Mouse (Mus musculus) stomach, postnatal 0 days (tissue): Measurements from ENCODE around the gene Myl4. TPM values are rescaled to one million over a fixed set of nuclear protein-coding genes. Genes with fewer than 3 reads are reported as not detected.

Experiments used
- ATAC-seq: fragments of 200-750 bp; cut with Nextera tagmentation; 2 replicates; pipeline ENCODE4 v1.8.0; 2017; ENCODE audit not compliant: low FRiP score, low TSS enrichment
- DNase-seq: peaks from one replicate; pipeline ENCODE4 v3.0.0-alpha.2; 2016; ENCODE audit warnings: low spot score
- H3K27ac ChIP-seq: fragments of 300-500 bp; sonication (generic); replicated peaks from 2 replicates; pipeline ENCODE4 v1.5.1; 2014; ENCODE audit warnings: mild to moderate bottlenecking, control low read depth
- H3K27me3 ChIP-seq: fragments of 300-500 bp; sonication (generic); 2 replicates; pipeline ENCODE4 v1.6.1; 2014; ENCODE audit warnings: low read length; ENCODE audit not compliant: control insufficient read depth, insufficient read depth
- H3K36me3 ChIP-seq: fragments of 300-500 bp; sonication (generic); 2 replicates; pipeline ENCODE4 v1.6.1; 2014; ENCODE audit warnings: low read length, mixed read lengths; ENCODE audit not compliant: control insufficient read depth, insufficient read depth
- H3K4me1 ChIP-seq: fragments of 300-500 bp; sonication (generic); replicated peaks from 2 replicates; pipeline ENCODE4 v1.6.1; 2014; ENCODE audit warnings: antibody characterized with exemption; ENCODE audit not compliant: control insufficient read depth, insufficient read depth
- H3K4me2 ChIP-seq: fragments of 300-500 bp; sonication (generic); replicated peaks from 2 replicates; pipeline ENCODE4 v1.6.1; 2014; ENCODE audit warnings: low read depth, mild to moderate bottlenecking, control low read depth, moderate library complexity
- H3K4me3 ChIP-seq: fragments of 300-500 bp; sonication (generic); 2 replicates; pipeline ENCODE4 v1.5.1; 2014; ENCODE audit warnings: low read depth, low read length, control low read depth
- H3K9ac ChIP-seq: fragments of 300-500 bp; sonication (generic); 2 replicates; pipeline ENCODE4 v1.6.1; 2014; ENCODE audit warnings: mild to moderate bottlenecking, low read length, control low read depth, mixed read lengths
- H3K9me3 ChIP-seq: fragments of 300-500 bp; sonication (generic); 2 replicates; pipeline ENCODE4 v1.6.1; 2016; ENCODE audit warnings: low read length; ENCODE audit not compliant: control insufficient read depth
- CTCF ChIP-seq: IDR thresholded peaks from 2 replicates; pipeline ENCODE4 v1.5.1; 2016; ENCODE audit warnings: antibody characterized with exemption, low read depth, mild to moderate bottlenecking, moderate library complexity
- EP300 ChIP-seq: optimal IDR thresholded peaks from 2 replicates; pipeline ENCODE3; 2016; ENCODE audit warnings: antibody characterized with exemption
- WGBS: fragments of 180-500 bp; shearing (Covaris S2); extraction: QIAGEN DNeasy Blood & Tissue Kit; methylation state at CpG from one replicate; pipeline ENCODE4 v1.1.7; 2014; 5-methylcytosine and 5-hydroxymethylcytosine counted together
- polyA plus RNA-seq: library from polyadenylated mRNA; unstranded; fragments of >200 nt; fragmentation: Nextera tagmentation; extraction: Ambion mirVana; gene quantifications from 2 replicates; pipeline ENCODE4 v1.2.1, GENCODE M21; 2015

Myl4 gene
- polyA plus RNA-seq, 1 experiment from 2014 or later = 6.8 TPM

GRCm38 (mm10) chr11:104600675-104601074 lies 50.2 kb downstream of the Myl4 start:
- no peak for DNase-seq
- no peaks in the 10 kb centered on the region for H3K4me1 ChIP-seq

DNA sequence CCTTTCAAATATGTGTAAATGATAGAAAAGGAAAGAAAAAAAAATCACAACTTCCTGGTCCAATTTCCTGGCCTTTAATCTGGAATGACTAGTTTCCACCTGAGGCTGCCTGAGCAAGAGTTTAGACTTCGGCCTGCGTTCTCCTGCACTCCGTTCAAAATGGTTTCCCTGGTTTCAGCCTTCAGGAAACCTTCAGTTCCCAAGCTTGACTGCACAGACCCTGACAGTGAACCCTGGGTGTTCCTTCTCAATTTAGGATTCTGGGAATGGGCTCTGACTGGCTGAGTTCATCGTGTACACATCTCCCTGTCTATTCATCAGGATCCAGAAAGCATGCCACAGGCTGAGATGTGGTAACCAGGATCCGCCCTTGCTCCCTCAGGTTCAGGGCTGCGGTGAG lies 53.7 kb downstream of the Myl4 start:
- Histone ChIP-seq H3K9ac (no peak overlapping the region), H3K36me3 (no peaks in the 10 kb centered on the region), H3K27ac (no peak overlapping the region), H3K4me2 (no peak overlapping the region), H3K27me3 (no peaks in the 10 kb centered on the region; the same call in 1 of the 2 replicates), H3K9me3 (no peaks in the 10 kb centered on the region), H3K4me1 (no peaks in the 10 kb centered on the region; the same call in 1 of the 2 replicates), H3K4me3 (no peak overlapping the region)
- no peak for ATAC-seq
- TF ChIP-seq EP300 (no peak), CTCF (no peak)
- no peak for DNase-seq
- whole genome bisulfite sequencing = 62% methylated on average over 6 of the region's 6 CpGs

More at GRCm38 (mm10) chr11:104600675-104601074, 50.2 kb downstream of the Myl4 start:
- no peak overlapping the region for H3K9ac ChIP-seq
- no peak overlapping the region for H3K4me2 ChIP-seq
- no peaks in the 10 kb centered on the region for H3K36me3 ChIP-seq
- ATAC-seq = no peak
- 58% methylated on average over 4 of the region's 4 CpGs for WGBS
- H3K4me3 ChIP-seq = no peak overlapping the region
- TF ChIP-seq CTCF = no peak
- TF ChIP-seq EP300 = no peak
- H3K9me3 ChIP-seq = no peaks in the 10 kb centered on the region
- H3K27ac ChIP-seq = no peak overlapping the region
- H3K27me3 ChIP-seq = no peaks in the 10 kb centered on the region

DNA sequence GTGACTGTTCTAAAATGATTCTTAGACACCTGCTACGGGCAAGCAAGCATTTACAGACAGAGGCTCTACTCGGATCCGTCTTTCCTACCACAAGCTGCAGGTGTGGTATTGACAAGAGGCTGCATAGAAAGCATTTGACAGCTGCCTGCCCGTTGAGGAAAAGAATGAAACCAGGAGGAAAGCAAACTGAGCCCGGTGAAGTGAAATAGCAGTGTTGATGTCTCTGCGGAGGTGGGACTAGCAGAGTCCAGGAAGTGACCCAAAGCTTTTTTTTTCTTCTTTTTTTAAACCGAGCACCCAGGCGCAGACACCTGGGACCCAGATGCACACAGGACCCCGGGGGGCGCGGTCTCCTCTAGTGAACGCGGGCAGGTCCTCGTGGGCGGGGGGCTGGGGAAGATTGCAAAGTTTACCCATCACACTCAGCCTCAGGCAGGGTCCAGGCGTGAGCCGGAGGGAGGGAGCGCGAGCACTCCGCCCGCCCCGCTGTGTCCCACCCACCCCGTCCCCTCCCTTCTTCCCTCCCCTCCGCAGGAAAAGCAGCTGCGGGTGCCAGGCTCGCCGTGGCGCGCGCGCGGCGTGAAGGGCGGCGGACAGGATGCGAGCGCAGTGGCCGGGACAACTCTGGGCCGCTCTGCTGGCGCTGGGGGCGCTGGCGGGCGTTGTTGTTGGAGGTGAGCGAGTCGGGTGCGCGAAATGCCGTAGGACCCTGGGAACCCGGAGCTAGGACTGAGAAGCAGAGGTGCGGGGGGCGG lies 57.2 kb downstream of the Myl4 start, which contains the start of gene Itgb3:
Itgb3 (plus strand) TSS at position 510 of the 755 bp plus-strand sequence.
- peak within 1 kb of the TSS; percentile 72 for H3K4me2 ChIP-seq
- H3K9ac ChIP-seq = peak within 1 kb of the TSS; percentile 75
- no peaks in the 10 kb centered on the region for H3K36me3 ChIP-seq
- no peaks in the 10 kb centered on the region for H3K9me3 ChIP-seq
- H3K4me3 ChIP-seq = peak within 1 kb of the TSS; percentile 54
- DNase-seq (peak; percentile 85), ATAC-seq (peak; percentile 87)
- no peaks in the 10 kb centered on the region; the same call in 1 of the 2 replicates for H3K27me3 ChIP-seq
- 2% methylated on average over 47 of the region's 51 CpGs for WGBS
- TF ChIP-seq CTCF (peak; percentile 67), EP300 (no peak)
- H3K27ac ChIP-seq = peak within 1 kb of the TSS; percentile 82
- peaks cover 3% of the 10 kb centered on the region; the same call in 1 of the 2 replicates for H3K4me1 ChIP-seq

DNA sequence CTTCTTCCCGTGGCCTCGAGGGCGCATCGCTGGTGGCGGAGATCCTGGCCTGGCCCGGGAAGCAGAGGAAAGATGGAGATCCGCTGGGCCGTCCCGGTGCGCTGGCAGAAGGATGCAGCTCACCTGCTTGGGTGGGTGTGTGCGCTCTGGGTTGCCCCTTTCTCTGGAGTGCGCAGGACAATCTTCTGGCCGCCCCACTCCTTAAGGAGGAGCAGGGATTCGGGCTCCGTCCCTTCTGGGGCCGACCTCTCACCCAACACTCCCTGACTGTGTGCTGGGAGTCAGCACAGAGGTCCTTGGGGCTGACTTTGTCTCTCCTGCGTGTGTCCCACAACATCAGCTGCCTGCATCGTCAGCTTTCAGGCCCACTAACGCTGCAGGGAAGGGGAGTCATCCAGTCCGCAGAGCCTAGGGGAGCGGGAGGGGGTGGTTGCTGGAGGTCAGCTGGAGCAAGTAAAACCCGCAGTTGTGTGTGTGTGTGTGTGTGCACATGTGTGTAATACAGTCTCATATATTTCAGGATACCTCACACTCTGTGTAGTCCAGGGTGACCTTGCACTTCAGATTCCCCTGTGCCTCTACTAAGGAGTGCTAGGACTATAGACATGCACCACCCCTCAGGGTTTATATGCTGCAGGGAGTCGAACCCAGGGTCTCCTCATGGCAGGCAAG lies 57.9 kb downstream of the Myl4 start:
- peak overlapping the region; percentile 75 for H3K9ac ChIP-seq
- ATAC-seq = peak; percentile 36
- no peak for DNase-seq
- 4% methylated on average over 23 of the region's 23 CpGs for WGBS
- H3K4me2 ChIP-seq = peak overlapping the region; percentile 72
- peaks cover 3% of the 10 kb centered on the region; the same call in 1 of the 2 replicates for H3K4me1 ChIP-seq
- H3K36me3 ChIP-seq = no peaks in the 10 kb centered on the region
- H3K9me3 ChIP-seq = no peaks in the 10 kb centered on the region
- no peak for TF ChIP-seq EP300
- TF ChIP-seq CTCF = no peak
- H3K4me3 ChIP-seq = peak overlapping the region; percentile 54
- H3K27me3 ChIP-seq = no peaks in the 10 kb centered on the region; the same call in 1 of the 2 replicates
- peak overlapping the region; percentile 82 for H3K27ac ChIP-seq

DNA sequence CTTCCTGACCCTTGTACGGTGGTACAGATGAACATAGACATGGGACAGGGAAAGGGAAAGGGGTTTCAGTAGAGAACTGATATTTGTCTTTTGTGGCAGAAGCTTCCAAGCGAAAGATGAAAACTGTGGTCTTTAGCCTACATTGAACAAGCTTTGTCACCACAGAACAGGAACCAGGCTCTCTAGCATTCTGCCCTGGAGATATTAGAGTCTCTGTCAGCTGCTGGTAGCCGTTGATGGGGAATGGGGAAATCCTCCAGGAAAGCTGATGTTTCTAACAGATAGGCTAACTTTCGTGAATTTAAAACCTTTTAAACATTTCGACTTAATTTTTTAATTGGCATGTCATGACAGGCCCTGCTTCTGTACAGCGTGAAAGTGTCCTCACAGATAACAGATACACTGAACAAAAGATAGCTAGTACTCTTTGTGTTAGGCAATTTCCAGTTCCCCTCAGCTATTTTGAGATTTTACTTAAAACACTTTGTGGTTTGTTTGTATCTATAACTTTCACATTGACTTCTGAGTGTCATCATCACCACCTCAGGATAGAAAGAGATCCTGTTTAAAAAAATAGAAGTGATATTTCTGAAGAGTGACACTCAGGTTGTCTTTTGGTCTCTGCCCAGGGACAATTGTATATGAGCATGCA lies 58.7 kb downstream of the Myl4 start:
- Histone ChIP-seq H3K27me3 (no peaks in the 10 kb centered on the region; the same call in 1 of the 2 replicates), H3K9ac (peak overlapping the region; percentile 75), H3K27ac (peak overlapping the region; percentile 82), H3K4me1 (peaks cover 3% of the 10 kb centered on the region; the same call in 1 of the 2 replicates), H3K9me3 (no peaks in the 10 kb centered on the region), H3K4me3 (peak overlapping the region; percentile 54), H3K36me3 (no peaks in the 10 kb centered on the region), H3K4me2 (peak overlapping the region; percentile 72)
- ATAC-seq (no peak), DNase-seq (no peak)
- no peak for TF ChIP-seq CTCF
- no peak for TF ChIP-seq EP300
- WGBS = 59% methylated on average over 6 of the region's 6 CpGs
